Mouse (Mus musculus) embryonic facial prominence, embryonic 13.5 days (tissue): ENCODE results near the gene Man2b2. TPM values are rescaled to one million over a fixed set of nuclear protein-coding genes. Genes with fewer than 3 reads are reported as not detected.

ENCODE experiments used
- ATAC-seq: fragments of 200-750 bp; cut with Nextera tagmentation; 2 replicates; pipeline ENCODE4 v1.8.0; 2017; ENCODE audit warnings: low read depth; ENCODE audit not compliant: insufficient number of reproducible peaks, insufficient read depth, low FRiP score, low TSS enrichment
- H3K27ac ChIP-seq: fragments of 300-500 bp; sonication (generic); 2 replicates; pipeline ENCODE4 v1.5.1; 2015; ENCODE audit warnings: moderate library complexity, mild to moderate bottlenecking, inconsistent platforms
- H3K27me3 ChIP-seq: fragments of 300-500 bp; sonication (generic); 2 replicates; pipeline ENCODE4 v1.6.1; 2015; ENCODE audit warnings: mild to moderate bottlenecking, inconsistent platforms
- H3K36me3 ChIP-seq: fragments of 300-500 bp; sonication (generic); 2 replicates; pipeline ENCODE4 v1.6.1; 2015; ENCODE audit warnings: mild to moderate bottlenecking, inconsistent platforms
- H3K4me1 ChIP-seq: fragments of 300-500 bp; sonication (generic); 2 replicates; pipeline ENCODE4 v1.6.1; 2015; ENCODE audit warnings: inconsistent platforms
- H3K4me2 ChIP-seq: fragments of 300-500 bp; sonication (generic); 2 replicates; pipeline ENCODE4 v1.6.1; 2015; ENCODE audit warnings: moderate library complexity, mild to moderate bottlenecking, inconsistent platforms
- H3K4me3 ChIP-seq: fragments of 300-500 bp; sonication (generic); 2 replicates; pipeline ENCODE4 v1.5.1; 2015; ENCODE audit warnings: mild to moderate bottlenecking, inconsistent platforms
- H3K9ac ChIP-seq: fragments of 300-500 bp; sonication (generic); 2 replicates; pipeline ENCODE4 v1.6.1; 2015; ENCODE audit warnings: mild to moderate bottlenecking, inconsistent platforms
- H3K9me3 ChIP-seq: fragments of 300-500 bp; sonication (generic); 2 replicates; pipeline ENCODE4 v1.6.1; 2016; ENCODE audit warnings: inconsistent platforms
- WGBS: fragments of 180-500 bp; shearing (Covaris S2); methylation state at CpG from one replicate; pipeline ENCODE4 v1.1.7; 2015; ENCODE audit warnings: mixed read lengths; 5-methylcytosine and 5-hydroxymethylcytosine counted together
- polyA plus RNA-seq: library from polyadenylated mRNA; unstranded; fragments of >200 nt; fragmentation: Nextera tagmentation; extraction: Ambion mirVana; gene quantifications from 2 replicates; pipeline ENCODE4 v1.2.1, GENCODE M21; 2015

Man2b2 gene
- polyA plus RNA-seq, 1 experiment from 2014 or later, result 11.3 TPM

DNA sequence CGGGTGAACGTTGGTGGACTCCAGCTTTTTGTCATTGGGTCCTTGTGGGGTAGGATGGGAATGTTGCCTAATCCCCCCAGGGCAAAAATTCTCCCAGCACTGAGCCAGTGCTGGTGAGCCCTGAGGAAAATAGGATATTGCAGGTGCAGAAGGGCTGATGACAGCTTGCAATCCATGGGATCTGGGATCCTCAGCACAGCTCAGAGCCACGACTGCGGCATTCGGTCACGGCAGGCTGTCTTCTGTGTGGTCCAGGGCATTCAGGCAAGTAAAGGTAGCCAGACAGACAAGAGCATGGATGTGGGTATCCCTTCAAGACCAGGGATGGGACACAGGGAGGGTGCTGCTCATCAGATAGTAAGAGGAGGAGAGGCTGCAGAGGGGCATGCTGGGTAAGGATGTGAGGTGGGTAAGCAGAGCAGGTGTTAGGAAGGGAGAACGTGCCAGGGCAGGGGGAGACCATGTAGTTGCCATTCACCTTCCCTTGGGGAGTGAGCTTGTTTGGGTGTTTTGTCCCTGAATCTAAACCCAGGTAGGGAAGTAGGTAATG, 36.3 kb upstream of the Man2b2 start:
- no peak for ATAC-seq
- Histone ChIP-seq H3K27me3 (peaks cover 90% of the 10 kb centered on the region), H3K4me1 (peaks cover 23% of the 10 kb centered on the region), H3K9me3 (peaks cover 5% of the 10 kb centered on the region; the same call in 1 of the 2 replicates), H3K4me2 (no peak overlapping the region), H3K4me3 (no peak overlapping the region), H3K27ac (no peak overlapping the region), H3K36me3 (no peaks in the 10 kb centered on the region), H3K9ac (no peak overlapping the region)
- WGBS, result 69% methylated on average over 7 of the region's 7 CpGs

DNA sequence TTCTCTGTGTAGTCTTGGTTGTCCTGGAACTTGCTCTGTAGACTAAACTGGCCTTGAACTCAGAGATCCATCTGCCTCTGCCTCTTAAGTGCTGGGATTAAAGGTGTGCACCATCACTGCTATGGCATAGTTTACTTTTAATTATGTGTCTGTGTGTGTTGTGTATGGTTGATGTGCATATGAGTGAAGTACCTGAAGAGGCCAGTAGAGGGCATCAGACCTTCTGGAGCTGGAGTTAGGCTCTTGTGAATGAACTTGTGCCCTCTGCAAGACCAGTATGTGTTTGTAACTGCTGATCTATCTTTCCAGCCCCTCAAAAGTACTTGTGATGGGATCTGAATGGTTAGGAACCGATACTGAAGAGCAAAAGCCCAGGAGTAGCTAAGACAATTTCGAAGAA, 30.6 kb upstream of the Man2b2 start:
- H3K9me3 ChIP-seq, result no peaks in the 10 kb centered on the region
- H3K9ac ChIP-seq, result no peak overlapping the region
- ATAC-seq, result no peak
- H3K4me2 ChIP-seq, result no peak overlapping the region
- no peak overlapping the region for H3K4me3 ChIP-seq
- H3K27ac ChIP-seq, result no peak overlapping the region
- H3K4me1 ChIP-seq, result no peaks in the 10 kb centered on the region
- H3K36me3 ChIP-seq, result no peaks in the 10 kb centered on the region
- H3K27me3 ChIP-seq, result peaks cover 42% of the 10 kb centered on the region
- 85% methylated on average over 2 of the region's 2 CpGs for WGBS

DNA sequence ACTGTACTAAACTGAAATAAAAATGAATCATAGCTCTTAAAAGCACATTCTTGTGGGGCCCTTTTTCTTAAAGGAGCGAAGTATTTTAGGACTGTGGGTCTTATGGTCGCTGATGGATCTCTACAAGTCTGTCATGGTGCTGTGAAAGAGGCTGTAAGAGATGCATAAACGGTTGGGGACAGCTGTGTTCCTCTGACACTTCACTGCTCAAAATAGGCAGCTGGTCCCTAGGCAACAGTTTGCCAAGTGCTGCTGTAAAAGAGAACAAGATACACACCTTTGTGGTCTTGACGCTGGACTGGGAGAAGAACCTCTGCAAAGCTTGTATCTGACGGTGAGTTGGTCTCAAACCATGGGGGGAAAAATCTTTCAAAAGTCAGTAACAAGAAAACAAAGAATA, 27.1 kb upstream of the Man2b2 start:
- Histone ChIP-seq H3K36me3 (no peaks in the 10 kb centered on the region), H3K27ac (no peak overlapping the region), H3K4me1 (no peaks in the 10 kb centered on the region), H3K27me3 (peaks cover 17% of the 10 kb centered on the region), H3K4me3 (no peak overlapping the region), H3K9ac (no peak overlapping the region), H3K9me3 (no peaks in the 10 kb centered on the region), H3K4me2 (no peak overlapping the region)
- WGBS, result 85% methylated on average over 5 of the region's 5 CpGs
- no peak for ATAC-seq

DNA sequence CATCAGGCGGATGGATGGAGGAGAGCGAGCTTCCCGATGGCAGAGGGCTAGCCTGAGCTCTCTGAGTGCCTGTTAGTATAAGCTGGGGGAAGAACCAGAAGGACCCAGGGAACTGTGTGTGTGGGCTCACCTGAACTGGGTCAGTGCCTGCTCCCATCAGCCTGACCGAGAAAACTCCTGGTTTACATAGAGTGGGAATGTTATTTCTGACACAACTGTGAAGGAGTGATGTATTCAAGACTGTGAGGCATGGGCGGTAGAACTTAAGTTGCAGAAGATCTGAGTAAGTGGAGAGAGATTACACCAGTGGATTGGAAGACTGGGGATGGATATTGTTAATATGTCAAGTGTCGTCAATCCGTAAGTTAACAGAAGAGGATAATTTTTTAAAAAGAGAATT, 26.1 kb upstream of the Man2b2 start:
- Histone ChIP-seq H3K36me3 (no peaks in the 10 kb centered on the region), H3K9me3 (no peaks in the 10 kb centered on the region), H3K4me2 (no peak overlapping the region), H3K9ac (no peak overlapping the region), H3K27me3 (peaks cover 12% of the 10 kb centered on the region), H3K4me1 (no peaks in the 10 kb centered on the region), H3K4me3 (no peak overlapping the region), H3K27ac (no peak overlapping the region)
- WGBS, result 88% methylated on average over 7 of the region's 7 CpGs
- no peak for ATAC-seq

DNA sequence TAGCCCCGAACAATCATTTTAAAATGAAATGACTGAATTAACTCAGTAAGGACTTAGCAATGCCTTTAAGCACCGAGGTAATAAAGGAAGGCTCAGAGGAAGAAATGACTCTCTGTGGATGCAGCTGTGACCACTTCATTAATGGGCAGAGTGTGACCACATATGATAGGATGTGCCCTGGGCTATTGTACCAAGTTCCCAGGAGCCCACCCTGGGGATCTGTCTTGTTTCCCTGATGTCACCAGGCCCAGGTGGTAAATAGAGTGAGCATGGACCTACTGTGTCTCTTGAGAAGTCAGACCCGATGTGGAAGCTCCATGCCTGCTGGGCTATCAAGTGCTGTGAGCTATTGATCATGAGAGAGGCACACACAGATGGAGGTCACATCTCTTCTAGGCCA, 24.7 kb upstream of the Man2b2 start:
- Histone ChIP-seq H3K9me3 (no peaks in the 10 kb centered on the region), H3K27me3 (peaks cover 11% of the 10 kb centered on the region), H3K4me1 (no peaks in the 10 kb centered on the region), H3K9ac (no peak overlapping the region), H3K4me3 (no peak overlapping the region), H3K27ac (no peak overlapping the region), H3K4me2 (no peak overlapping the region), H3K36me3 (no peaks in the 10 kb centered on the region)
- no peak for ATAC-seq
- 74% methylated on average over 3 of the region's 3 CpGs for WGBS

DNA sequence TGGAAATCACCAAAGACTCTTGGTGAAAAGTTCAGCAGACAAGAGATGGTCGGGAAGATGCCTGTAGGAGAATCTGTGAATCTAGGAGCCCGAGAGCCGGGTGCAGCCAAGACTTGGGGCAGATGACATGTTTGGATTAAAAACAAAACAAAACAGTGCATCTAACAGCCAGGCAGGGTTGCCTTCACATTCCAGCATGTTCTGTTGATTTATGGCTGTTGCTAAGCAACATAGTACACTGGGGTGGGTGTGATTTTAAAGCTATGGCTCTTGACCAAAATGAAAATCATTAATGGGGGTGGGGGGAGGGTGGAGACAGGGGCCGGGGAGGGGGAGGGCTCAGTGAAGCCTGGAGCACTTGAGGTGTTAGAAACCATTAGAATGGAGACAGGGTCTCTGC, 21.1 kb upstream of the Man2b2 start:
- no peak for ATAC-seq
- no peaks in the 10 kb centered on the region for H3K9me3 ChIP-seq
- no peaks in the 10 kb centered on the region for H3K4me1 ChIP-seq
- H3K27ac ChIP-seq, result no peak overlapping the region
- no peak overlapping the region for H3K9ac ChIP-seq
- no peaks in the 10 kb centered on the region for H3K36me3 ChIP-seq
- WGBS, result 69% methylated on average over 4 of the region's 4 CpGs
- H3K4me3 ChIP-seq, result no peak overlapping the region
- H3K27me3 ChIP-seq, result peaks cover 6% of the 10 kb centered on the region
- no peak overlapping the region for H3K4me2 ChIP-seq

DNA sequence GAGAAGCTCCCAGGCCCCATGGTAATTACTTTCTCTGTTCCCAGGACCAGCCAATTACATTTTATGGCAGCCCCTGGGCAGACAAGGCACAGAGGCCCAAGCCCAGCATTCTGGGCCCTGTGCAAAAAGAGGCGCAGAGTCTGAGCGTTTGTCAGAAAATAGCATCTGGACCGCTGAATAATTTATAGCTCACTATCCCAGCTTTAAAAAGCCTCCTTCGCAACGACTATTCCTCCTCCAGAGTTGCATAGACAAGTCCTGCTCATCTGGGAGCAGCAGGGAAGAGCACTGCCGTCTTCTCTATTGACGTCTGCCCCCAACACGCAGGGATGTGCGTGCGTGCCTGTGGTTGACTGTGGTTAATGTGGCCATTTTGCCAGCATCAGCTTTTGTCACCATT, 14.0 kb upstream of the Man2b2 start:
- no peak overlapping the region for H3K4me3 ChIP-seq
- no peaks in the 10 kb centered on the region for H3K36me3 ChIP-seq
- H3K4me2 ChIP-seq, result no peak overlapping the region
- H3K9ac ChIP-seq, result no peak overlapping the region
- no peaks in the 10 kb centered on the region for H3K27me3 ChIP-seq
- H3K27ac ChIP-seq, result no peak overlapping the region
- WGBS, result 86% methylated on average over 10 of the region's 10 CpGs
- ATAC-seq, result no peak
- H3K9me3 ChIP-seq, result no peaks in the 10 kb centered on the region
- no peaks in the 10 kb centered on the region for H3K4me1 ChIP-seq

DNA sequence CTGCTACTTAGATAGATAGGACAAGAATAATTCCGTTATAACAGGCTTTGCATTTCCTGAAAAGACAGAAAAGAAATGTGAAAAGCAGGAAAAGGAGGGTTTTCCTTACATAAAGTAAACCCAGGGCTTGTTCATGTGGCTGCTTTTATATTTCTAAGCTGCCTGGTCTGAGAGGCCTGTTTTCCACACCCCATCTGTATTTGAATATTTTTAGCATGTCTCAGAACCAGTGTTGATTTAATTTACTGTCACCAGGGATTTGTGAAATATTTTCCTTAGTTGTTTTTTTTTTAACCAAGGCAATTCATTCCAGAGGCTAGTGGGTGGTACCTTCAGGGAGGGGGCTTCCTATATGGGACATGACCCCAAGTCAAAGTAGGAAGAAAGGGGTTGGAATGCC, 11.2 kb upstream of the Man2b2 start:
- 57% methylated on average over 1 of the region's 1 CpGs for WGBS

DNA sequence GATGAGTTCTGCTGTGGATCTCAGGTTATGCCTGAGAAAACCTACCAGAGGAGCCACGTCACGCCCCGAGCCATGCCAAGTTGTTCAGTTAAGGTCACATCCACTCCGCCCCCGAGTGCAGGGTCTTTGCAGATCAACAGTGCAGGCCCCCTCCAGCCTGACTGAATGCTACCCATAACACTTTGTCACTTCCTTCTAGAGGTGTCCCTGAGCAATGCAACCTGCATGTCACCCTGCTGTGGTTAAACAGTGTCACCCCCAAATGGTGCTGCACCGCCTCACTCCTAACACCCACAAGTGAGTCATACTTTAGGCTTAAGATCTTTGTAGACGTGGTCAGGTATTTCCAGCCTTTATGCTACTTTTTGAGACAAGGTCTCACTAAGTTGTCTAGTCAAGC, 9.6 kb upstream of the Man2b2 start:
- no peak overlapping the region for H3K4me2 ChIP-seq
- H3K9me3 ChIP-seq, result no peaks in the 10 kb centered on the region
- no peaks in the 10 kb centered on the region for H3K36me3 ChIP-seq
- H3K4me1 ChIP-seq, result no peaks in the 10 kb centered on the region
- no peak overlapping the region for H3K9ac ChIP-seq
- no peak for ATAC-seq
- H3K27me3 ChIP-seq, result no peaks in the 10 kb centered on the region
- no peak overlapping the region for H3K4me3 ChIP-seq
- no peak overlapping the region for H3K27ac ChIP-seq
- WGBS, result 85% methylated on average over 7 of the region's 7 CpGs

More for the DNA sequence above, 11.2 kb upstream of the Man2b2 start:
- Histone ChIP-seq H3K4me3 (no peak overlapping the region), H3K27me3 (no peaks in the 10 kb centered on the region), H3K36me3 (no peaks in the 10 kb centered on the region), H3K4me1 (no peaks in the 10 kb centered on the region), H3K27ac (no peak overlapping the region), H3K4me2 (no peak overlapping the region), H3K9me3 (no peaks in the 10 kb centered on the region), H3K9ac (no peak overlapping the region)
- ATAC-seq, result no peak

DNA sequence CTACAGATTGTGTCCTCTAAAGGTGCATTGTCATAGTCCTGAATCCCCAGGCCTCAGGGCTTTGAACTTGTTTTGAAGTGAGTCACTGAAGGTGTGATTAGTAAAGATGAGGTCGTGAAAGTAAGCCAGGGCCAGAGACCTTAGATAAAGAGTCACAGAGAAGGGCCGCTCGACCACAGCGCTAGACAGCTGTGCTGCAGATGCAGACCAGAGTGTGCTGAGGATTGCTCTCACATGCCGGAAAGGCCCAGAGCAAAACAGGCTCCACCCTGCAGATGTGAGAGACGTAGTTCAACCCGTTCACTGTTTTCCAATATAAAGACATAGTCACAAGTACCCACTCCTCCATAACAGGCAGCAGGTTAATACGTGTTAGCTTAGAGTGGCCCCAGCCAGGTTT, 9.1 kb upstream of the Man2b2 start:
- no peaks in the 10 kb centered on the region for H3K36me3 ChIP-seq
- no peak overlapping the region for H3K4me2 ChIP-seq
- H3K9ac ChIP-seq, result no peak overlapping the region
- H3K4me3 ChIP-seq, result no peak overlapping the region
- no peaks in the 10 kb centered on the region for H3K4me1 ChIP-seq
- H3K9me3 ChIP-seq, result no peaks in the 10 kb centered on the region
- H3K27me3 ChIP-seq, result no peaks in the 10 kb centered on the region
- WGBS, result 53% methylated on average over 8 of the region's 8 CpGs
- no peak overlapping the region for H3K27ac ChIP-seq
- no peak for ATAC-seq

DNA sequence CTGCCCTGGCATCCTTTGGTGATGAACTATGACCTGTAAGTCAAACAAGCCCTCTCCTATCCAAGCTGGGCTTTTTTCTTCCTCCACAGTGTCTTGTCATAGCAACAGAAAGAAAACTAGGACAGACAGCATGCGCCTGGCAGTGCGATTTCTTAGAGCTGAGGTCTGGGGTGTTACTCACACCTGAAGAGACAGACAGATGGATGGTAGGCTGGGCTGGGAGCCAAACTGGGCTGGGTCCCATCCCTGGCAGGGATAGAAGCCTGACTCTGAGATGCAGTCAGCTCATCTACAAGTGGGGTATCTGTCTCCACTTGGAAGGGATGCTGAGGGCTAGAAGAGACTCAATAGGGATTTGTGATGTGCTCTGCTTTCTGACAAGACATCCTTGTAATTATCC, 8.6 kb upstream of the Man2b2 start:
- no peak overlapping the region for H3K27ac ChIP-seq
- H3K9ac ChIP-seq, result no peak overlapping the region
- no peak for ATAC-seq
- no peaks in the 10 kb centered on the region for H3K9me3 ChIP-seq
- H3K4me3 ChIP-seq, result no peak overlapping the region
- no peak overlapping the region for H3K4me2 ChIP-seq
- 94% methylated on average over 2 of the region's 2 CpGs for WGBS
- H3K4me1 ChIP-seq, result no peaks in the 10 kb centered on the region
- H3K36me3 ChIP-seq, result no peaks in the 10 kb centered on the region
- H3K27me3 ChIP-seq, result no peaks in the 10 kb centered on the region

DNA sequence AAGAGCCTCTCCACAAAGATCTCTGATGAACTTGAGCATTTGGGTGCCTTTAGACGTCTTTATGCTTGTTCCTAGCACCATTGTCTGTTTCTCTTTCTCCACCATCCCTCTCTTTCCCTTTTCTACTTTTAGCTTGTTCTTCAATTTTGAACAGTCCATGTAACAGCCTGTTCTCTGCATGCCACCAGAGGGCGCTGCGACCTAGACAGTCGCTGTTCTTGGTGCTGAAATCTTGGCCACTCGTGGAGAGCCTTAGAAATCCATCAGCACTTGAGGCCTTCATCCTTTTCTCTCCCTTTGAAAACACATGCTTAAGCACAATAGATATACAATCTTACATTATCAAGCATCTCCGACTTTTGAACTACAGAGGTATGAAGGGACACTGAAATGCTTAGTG, 5.5 kb upstream of the Man2b2 start:
- Histone ChIP-seq H3K4me1 (peaks cover 1% of the 10 kb centered on the region; the same call in 1 of the 2 replicates), H3K9me3 (no peaks in the 10 kb centered on the region), H3K4me2 (no peak overlapping the region), H3K27me3 (no peaks in the 10 kb centered on the region), H3K9ac (no peak overlapping the region), H3K4me3 (no peak overlapping the region), H3K36me3 (no peaks in the 10 kb centered on the region), H3K27ac (no peak overlapping the region)
- ATAC-seq, result no peak
- 1% methylated on average over 6 of the region's 6 CpGs for WGBS

DNA sequence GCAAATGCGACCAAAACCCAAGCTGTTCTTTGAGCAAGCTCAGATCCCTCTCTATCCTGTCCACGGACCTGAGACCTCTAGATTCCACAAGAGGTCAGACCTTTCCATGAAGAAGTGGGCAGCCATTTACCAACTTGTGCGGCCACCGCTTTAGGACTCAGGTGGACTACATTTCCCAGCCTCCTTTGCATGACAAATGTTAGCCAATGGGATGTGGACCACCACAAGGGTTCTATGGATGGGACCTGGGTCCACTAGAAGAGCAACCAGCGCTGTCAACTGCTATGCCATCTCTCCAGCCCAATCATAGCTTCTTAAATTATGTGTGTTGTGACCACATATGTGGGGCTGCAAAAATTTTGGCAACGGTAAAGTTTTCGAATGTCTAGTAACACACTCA, 819 bp upstream of the Man2b2 start:
- H3K36me3 ChIP-seq, result no peaks in the 10 kb centered on the region
- no peak for ATAC-seq
- H3K9me3 ChIP-seq, result no peaks in the 10 kb centered on the region
- H3K4me2 ChIP-seq, result peak overlapping the region; percentile 74; the same call in 1 of the 2 replicates
- WGBS, result 62% methylated on average over 7 of the region's 7 CpGs
- H3K9ac ChIP-seq, result no peak overlapping the region
- no peak overlapping the region for H3K27ac ChIP-seq
- H3K4me3 ChIP-seq, result no peak overlapping the region
- peaks cover 15% of the 10 kb centered on the region for H3K4me1 ChIP-seq
- no peaks in the 10 kb centered on the region for H3K27me3 ChIP-seq
